Mouse (Mus musculus): ENCODE data around the gene Dnah6.
A peak's percentile ranks its signal among the peaks of the same experiment; 100 is the strongest.

Gene Dnah6

GRCm38 (mm10) chr6:73227376-73228158, 6.1 kb upstream of the Dnah6 start:
- DNase-seq = no peak

GRCm38 (mm10) chr6:73222841-73223526, 1.5 kb upstream of the Dnah6 start:
- DNase-seq = peak; percentile 93 to 95

GRCm38 (mm10) chr6:73221958-73222735, 696 bp upstream of the Dnah6 start:
- DNase-seq = no peak

GRCm38 (mm10) chr6:73211602-73212001, 9.8 kb downstream of the Dnah6 start:
- no peak for DNase-seq

- DNase-seq = no peak
Measured at GRCm38 (mm10) chr6:73211036-73211435, 10.4 kb downstream of the Dnah6 start.

- DNase-seq = peak in 1 of 2 experiments; percentile 24
Measured at GRCm38 (mm10) chr6:73210445-73210972, 10.9 kb downstream of the Dnah6 start.

GRCm38 (mm10) chr6:73209598-73209997, 11.9 kb downstream of the Dnah6 start:
- DNase-seq = no peak

- DNase-seq = no peak
Measured at GRCm38 (mm10) chr6:73204937-73205336, 16.5 kb downstream of the Dnah6 start.

- DNase-seq = no peak
Measured at GRCm38 (mm10) chr6:73203724-73204123, 17.7 kb downstream of the Dnah6 start.

- no peak for DNase-seq
Measured at GRCm38 (mm10) chr6:73195291-73195690, 26.2 kb downstream of the Dnah6 start.

GRCm38 (mm10) chr6:73190756-73191155, 30.7 kb downstream of the Dnah6 start:
- no peak for DNase-seq

GRCm38 (mm10) chr6:73184276-73184675, 37.2 kb downstream of the Dnah6 start:
- DNase-seq = no peak

- DNase-seq = no peak
Measured at GRCm38 (mm10) chr6:73182987-73183386, 38.5 kb downstream of the Dnah6 start.

- no peak for DNase-seq
Measured at GRCm38 (mm10) chr6:73182410-73182809, 39.0 kb downstream of the Dnah6 start.

GRCm38 (mm10) chr6:73182006-73182405, 39.4 kb downstream of the Dnah6 start:
- DNase-seq = no peak

- DNase-seq = no peak
Measured at GRCm38 (mm10) chr6:73175156-73175555, 46.3 kb downstream of the Dnah6 start.

GRCm38 (mm10) chr6:73167230-73167629, 54.2 kb downstream of the Dnah6 start:
- DNase-seq = no peak

- DNase-seq = no peak
Measured at GRCm38 (mm10) chr6:73162958-73163357, 58.5 kb downstream of the Dnah6 start.

- no peak for DNase-seq
Measured at GRCm38 (mm10) chr6:73161338-73161737, 60.1 kb downstream of the Dnah6 start.

- no peak for DNase-seq
Measured at GRCm38 (mm10) chr6:73155455-73155854, 66.0 kb downstream of the Dnah6 start.

- DNase-seq = peak; percentile 64 to 71
Measured at GRCm38 (mm10) chr6:73153675-73154074, 67.8 kb downstream of the Dnah6 start.

GRCm38 (mm10) chr6:73143403-73143802, 78.0 kb downstream of the Dnah6 start:
- DNase-seq = no peak

- DNase-seq = no peak
Measured at GRCm38 (mm10) chr6:73142776-73143175, 78.7 kb downstream of the Dnah6 start.
